Mouse (Mus musculus): ENCODE measurements at regions not wholly inside any gene's neighbourhood (a gene's known extent, or its start where the extent isn't known, plus 50 kb on each side); places are given as distances from the start of the nearest gene placed in this dataset.

GRCm38 (mm10) chr2:138648616-138649015 is 392.3 kb downstream of the Btbd3 start:
- TF ChIP-seq CEBPB (IDR thresholded peaks at IDR 0.05; ENCODE audit: low read depth) (no peak), CTCF (IDR thresholded peaks at IDR 0.05; ENCODE audit: control insufficient read depth, insufficient read depth, insufficient read length) (no peak)
